Mouse (Mus musculus): ENCODE results near the gene Olfr786. TPM values are rescaled to one million over a fixed set of nuclear protein-coding genes. Genes with fewer than 3 reads are reported as not detected.

The Olfr786 gene
- total and polyA plus RNA-seq, 3 experiments = not detected

DNA sequence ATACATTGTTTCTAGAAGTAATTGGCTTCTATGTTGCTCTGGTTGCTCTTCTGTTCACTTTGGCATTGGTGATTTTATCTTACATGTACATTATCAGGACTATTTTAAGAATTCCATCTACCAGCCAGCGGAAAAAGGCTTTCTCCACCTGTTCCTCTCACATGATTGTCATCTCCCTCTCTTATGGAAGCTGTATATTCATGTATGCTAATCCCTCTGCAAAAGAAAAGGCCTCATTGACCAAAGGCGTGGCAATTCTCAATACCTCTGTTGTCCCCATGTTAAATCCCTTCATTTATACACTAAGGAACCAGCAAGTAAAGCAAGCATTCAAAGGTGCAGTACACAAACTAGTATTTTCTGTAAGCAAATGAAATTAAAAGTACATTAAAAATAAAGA lies 46.1 kb downstream of the Olfr786 start:
- H3K79me2 ChIP-seq (replicated peaks; ENCODE audit: control insufficient read depth, insufficient read depth, low read length) = no peaks in the 10 kb centered on the region
- DNase-seq = no peak
- intact Hi-C loops (cut with DNase I) = no loop called here
- no peaks in the 10 kb centered on the region for H3K27me3 ChIP-seq (ENCODE audit: control insufficient read depth, insufficient read depth, low read length)
- TF ChIP-seq POLR2A (IDR thresholded peaks at IDR 0.05; ENCODE audit: insufficient read depth, low read depth, low read length) (no peak), EP300 (IDR thresholded peaks at IDR 0.05; ENCODE audit: insufficient read depth, low read depth, low read length) (no peak), CTCF (IDR thresholded peaks at IDR 0.05) (no peak)
- H3K36me3 ChIP-seq (ENCODE audit: control insufficient read depth, insufficient read depth, low read length) = no peaks in the 10 kb centered on the region
- H3K4me3 ChIP-seq = no peak overlapping the region
- 61% methylated on average over 2 of the region's 2 CpGs for WGBS
- no peak overlapping the region for H3K27ac ChIP-seq
- H3K9ac ChIP-seq (ENCODE audit: low read depth, low read length) = no peak overlapping the region
- no peaks in the 10 kb centered on the region for H3K4me1 ChIP-seq (ENCODE audit: control insufficient read depth, insufficient read depth, low read length)

DNA sequence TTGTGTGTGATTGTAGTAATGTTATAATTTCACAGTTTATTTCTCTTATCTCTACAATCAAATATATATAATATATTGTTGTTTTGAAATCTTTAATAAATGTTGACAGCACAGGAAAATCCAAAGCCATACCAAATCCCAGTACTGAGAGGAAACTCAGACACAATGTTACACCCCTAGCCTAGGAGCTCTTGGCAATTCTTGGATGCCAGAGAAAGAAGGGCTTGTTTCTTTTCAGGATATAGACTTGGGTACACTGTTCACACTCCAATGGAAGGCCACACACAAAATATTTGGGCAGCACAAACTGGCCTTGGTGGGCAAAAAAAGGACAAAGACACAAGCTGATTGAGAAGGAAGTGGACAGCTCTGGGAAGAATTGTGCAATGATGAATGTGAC lies 46.6 kb downstream of the Olfr786 start:
- no peak overlapping the region for H3K4me3 ChIP-seq
- TF ChIP-seq EP300 (IDR thresholded peaks at IDR 0.05; ENCODE audit: insufficient read depth, low read depth, low read length) (no peak), CTCF (IDR thresholded peaks at IDR 0.05) (no peak), POLR2A (IDR thresholded peaks at IDR 0.05; ENCODE audit: insufficient read depth, low read depth, low read length) (no peak)
- no peak overlapping the region for H3K27ac ChIP-seq
- intact Hi-C loops (cut with DNase I) = no loop called here
- DNase-seq = no peak
- H3K36me3 ChIP-seq (ENCODE audit: control insufficient read depth, insufficient read depth, low read length) = no peaks in the 10 kb centered on the region
- no peaks in the 10 kb centered on the region for H3K4me1 ChIP-seq (ENCODE audit: control insufficient read depth, insufficient read depth, low read length)
- H3K79me2 ChIP-seq (replicated peaks; ENCODE audit: control insufficient read depth, insufficient read depth, low read length) = no peaks in the 10 kb centered on the region
- no peaks in the 10 kb centered on the region for H3K27me3 ChIP-seq (ENCODE audit: control insufficient read depth, insufficient read depth, low read length)
- H3K9ac ChIP-seq (ENCODE audit: low read depth, low read length) = no peak overlapping the region

DNA sequence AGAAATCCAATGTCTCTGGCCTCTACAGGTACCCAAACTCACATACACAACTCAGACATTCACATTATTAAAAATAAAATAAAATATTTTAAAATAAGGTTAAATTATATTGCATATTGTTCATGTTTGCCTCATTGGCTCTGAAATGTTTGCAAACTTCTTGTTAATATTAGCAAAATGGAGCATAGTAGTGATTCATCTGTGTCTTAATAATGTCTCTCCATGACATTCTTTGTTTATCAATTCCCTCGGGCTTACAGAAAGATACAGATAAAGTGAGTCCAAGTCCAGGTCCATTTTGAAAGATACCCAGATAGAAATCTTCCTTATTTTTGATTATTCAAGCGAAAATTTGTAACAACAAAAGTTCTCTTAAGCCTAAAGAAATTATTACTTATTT lies 57.3 kb downstream of the Olfr786 start, which contains the start of gene Olfr789:
Olfr789 (plus strand) TSS at position 301 of the 400 bp plus-strand sequence.
- Histone ChIP-seq H3K4me1 (ENCODE audit: control insufficient read depth, insufficient read depth, low read length) (no peaks in the 10 kb centered on the region), H3K79me2 (replicated peaks; ENCODE audit: control insufficient read depth, insufficient read depth, low read length) (no peaks in the 10 kb centered on the region), H3K27ac (no peak within 1 kb of the TSS), H3K4me3 (no peak within 1 kb of the TSS), H3K27me3 (ENCODE audit: control insufficient read depth, insufficient read depth, low read length) (no peaks in the 10 kb centered on the region), H3K9ac (ENCODE audit: low read depth, low read length) (no peak within 1 kb of the TSS), H3K36me3 (ENCODE audit: control insufficient read depth, insufficient read depth, low read length) (no peaks in the 10 kb centered on the region)
- intact Hi-C loops (cut with DNase I) = no loop called here
- TF ChIP-seq EP300 (IDR thresholded peaks at IDR 0.05; ENCODE audit: insufficient read depth, low read depth, low read length) = no peak
- 33% methylated on average over 2 of the region's 2 CpGs for WGBS
- no peak for DNase-seq

Other genes starting within 250 kb of the Olfr786 start
- not detected for gene Olfr772, start 249.4 kb upstream of the Olfr786 start, total RNA-seq (2021)
- not detected in 2 replicates for gene Olfr772, start 249.4 kb upstream of the Olfr786 start, polyA plus RNA-seq (2012; rRNA removed)
- not detected for gene Olfr773, start 239.9 kb upstream of the Olfr786 start, total RNA-seq (2021)
- gene Olfr773, start 239.9 kb upstream of the Olfr786 start, polyA plus RNA-seq (2012; rRNA removed) = not detected in 2 replicates
- gene Olfr774, start 191.1 kb upstream of the Olfr786 start, total RNA-seq (2021) = not detected
- not detected in 2 replicates for gene Olfr774, start 191.1 kb upstream of the Olfr786 start, polyA plus RNA-seq (2012; rRNA removed)
- gene Olfr775, start 178.9 kb upstream of the Olfr786 start, total RNA-seq (2021) = not detected
- gene Olfr775, start 178.9 kb upstream of the Olfr786 start, polyA plus RNA-seq (2012; rRNA removed) = not detected in 2 replicates
- gene Olfr776, start 168.2 kb upstream of the Olfr786 start, total RNA-seq (2021) = not detected
- not detected in 2 replicates for gene Olfr776, start 168.2 kb upstream of the Olfr786 start, polyA plus RNA-seq (2012; rRNA removed)
- gene Olfr777, start 155.8 kb upstream of the Olfr786 start, total RNA-seq (2021) = not detected
- not detected in 2 replicates for gene Olfr777, start 155.8 kb upstream of the Olfr786 start, polyA plus RNA-seq (2012; rRNA removed)
- gene Olfr780, start 109.2 kb upstream of the Olfr786 start, total RNA-seq (2021) = not detected
- gene Olfr780, start 109.2 kb upstream of the Olfr786 start, polyA plus RNA-seq (2012; rRNA removed) = not detected in 2 replicates
- gene Olfr781, start 98.5 kb upstream of the Olfr786 start, total RNA-seq (2021) = not detected
- gene Olfr781, start 98.5 kb upstream of the Olfr786 start, polyA plus RNA-seq (2012; rRNA removed) = not detected in 2 replicates
- not detected for gene Olfr782, start 78.5 kb upstream of the Olfr786 start, total RNA-seq (2021)
- gene Olfr782, start 78.5 kb upstream of the Olfr786 start, polyA plus RNA-seq (2012; rRNA removed) = not detected in 2 replicates
- under 1 TPM; 0.07 to 0.10 TPM for gene Olfr784, start 43.2 kb upstream of the Olfr786 start, total RNA-seq (2021)
- 0.06 TPM in 1 of 2 replicates, not detected in the other for gene Olfr784, start 43.2 kb upstream of the Olfr786 start, polyA plus RNA-seq (2012; rRNA removed)
- gene Olfr785, start 21.9 kb upstream of the Olfr786 start, total RNA-seq (2021) = not detected
- not detected in 2 replicates for gene Olfr785, start 21.9 kb upstream of the Olfr786 start, polyA plus RNA-seq (2012; rRNA removed)
- not detected for gene Olfr787, start 34.6 kb downstream of the Olfr786 start, total RNA-seq (2021)
- gene Olfr787, start 34.6 kb downstream of the Olfr786 start, polyA plus RNA-seq (2012; rRNA removed) = not detected in 2 replicates
- not detected for gene Olfr788, start 43.7 kb downstream of the Olfr786 start, total RNA-seq (2021)
- not detected in 2 replicates for gene Olfr788, start 43.7 kb downstream of the Olfr786 start, polyA plus RNA-seq (2012; rRNA removed)
- not detected for gene Olfr789, start 57.4 kb downstream of the Olfr786 start, total RNA-seq (2021)
- gene Olfr789, start 57.4 kb downstream of the Olfr786 start, polyA plus RNA-seq (2012; rRNA removed) = not detected in 2 replicates
- gene Olfr790, start 71.2 kb downstream of the Olfr786 start, total RNA-seq (2021) = not detected
- not detected in 2 replicates for gene Olfr790, start 71.2 kb downstream of the Olfr786 start, polyA plus RNA-seq (2012; rRNA removed)
- not detected for gene Olfr791, start 94.5 kb downstream of the Olfr786 start, total RNA-seq (2021)
- gene Olfr791, start 94.5 kb downstream of the Olfr786 start, polyA plus RNA-seq (2012; rRNA removed) = not detected in 2 replicates
- not detected for gene Olfr792, start 111.9 kb downstream of the Olfr786 start, total RNA-seq (2021)
- gene Olfr792, start 111.9 kb downstream of the Olfr786 start, polyA plus RNA-seq (2012; rRNA removed) = not detected in 2 replicates
- gene Olfr794, start 140.3 kb downstream of the Olfr786 start, total RNA-seq (2021) = not detected
- not detected in 2 replicates for gene Olfr794, start 140.3 kb downstream of the Olfr786 start, polyA plus RNA-seq (2012; rRNA removed)
- gene Olfr796, start 185.3 kb downstream of the Olfr786 start, total RNA-seq (2021) = not detected
- not detected in 2 replicates for gene Olfr796, start 185.3 kb downstream of the Olfr786 start, polyA plus RNA-seq (2012; rRNA removed)
- not detected for gene Olfr798, start 200.6 kb downstream of the Olfr786 start, total RNA-seq (2021)
- gene Olfr798, start 200.6 kb downstream of the Olfr786 start, polyA plus RNA-seq (2012; rRNA removed) = not detected in 2 replicates
- not detected for gene Olfr799, start 210.2 kb downstream of the Olfr786 start, total RNA-seq (2021)
- not detected in 2 replicates for gene Olfr799, start 210.2 kb downstream of the Olfr786 start, polyA plus RNA-seq (2012; rRNA removed)
- gene Olfr800, start 230.4 kb downstream of the Olfr786 start, total RNA-seq (2021) = not detected
- not detected in 2 replicates for gene Olfr800, start 230.4 kb downstream of the Olfr786 start, polyA plus RNA-seq (2012; rRNA removed)
- not detected for gene Olfr801, start 246.6 kb downstream of the Olfr786 start, total RNA-seq (2021)
- not detected in 2 replicates for gene Olfr801, start 246.6 kb downstream of the Olfr786 start, polyA plus RNA-seq (2012; rRNA removed)

Measured in heart, adult 2 months (tissue).